Mouse (Mus musculus) heart, embryonic 11.5 days (tissue): ENCODE results near the gene Tubb2a. TPM values are rescaled to one million over a fixed set of nuclear protein-coding genes. Genes with fewer than 3 reads are reported as not detected.

Experiments used
- ATAC-seq: fragments of 200-750 bp; cut with Nextera tagmentation; replicated peaks from 2 replicates; pipeline ENCODE4 v1.8.0; 2017; ENCODE audit warnings: moderate library complexity; ENCODE audit not compliant: insufficient number of reproducible peaks, low FRiP score, low TSS enrichment
- H3K27ac ChIP-seq: fragments of 300-500 bp; sonication (generic); 2 replicates; pipeline ENCODE4 v1.5.1; 2014; ENCODE audit warnings: mild to moderate bottlenecking, low read depth, low read length
- H3K27me3 ChIP-seq: fragments of 300-500 bp; sonication (generic); 2 replicates; pipeline ENCODE4 v1.6.1; 2014; ENCODE audit warnings: mild to moderate bottlenecking, low read length, mixed read lengths; ENCODE audit not compliant: control insufficient read depth, insufficient read depth
- H3K36me3 ChIP-seq: fragments of 300-500 bp; sonication (generic); 2 replicates; pipeline ENCODE4 v1.6.1; 2014; ENCODE audit warnings: mild to moderate bottlenecking, low read length, moderate library complexity, mixed read lengths; ENCODE audit not compliant: control insufficient read depth, insufficient read depth
- H3K4me1 ChIP-seq: fragments of 300-500 bp; sonication (generic); 2 replicates; pipeline ENCODE4 v1.6.1; 2014; ENCODE audit warnings: low read length; ENCODE audit not compliant: control insufficient read depth, insufficient read depth
- H3K4me2 ChIP-seq: fragments of 300-500 bp; sonication (generic); 2 replicates; pipeline ENCODE4 v1.6.1; 2014; ENCODE audit warnings: mild to moderate bottlenecking, moderate library complexity
- H3K4me3 ChIP-seq: fragments of 300-500 bp; sonication (generic); 2 replicates; pipeline ENCODE4 v1.5.1; 2014; ENCODE audit warnings: low read depth, low read length
- H3K9ac ChIP-seq: fragments of 300-500 bp; sonication (generic); 2 replicates; pipeline ENCODE4 v1.6.1; 2014; ENCODE audit warnings: mild to moderate bottlenecking, low read depth, low read length, moderate library complexity
- H3K9me3 ChIP-seq: fragments of 300-500 bp; sonication (generic); replicated peaks from 2 replicates; pipeline ENCODE4 v1.6.1; 2016; ENCODE audit warnings: low read length; ENCODE audit not compliant: control insufficient read depth
- WGBS: fragments of 180-500 bp; shearing (Covaris S2); extraction: QIAGEN DNeasy Blood & Tissue Kit; methylation state at CpG from one replicate; pipeline ENCODE4 v1.1.7; 2014; ENCODE audit not compliant: insufficient replicate concordance; 5-methylcytosine and 5-hydroxymethylcytosine counted together
- polyA plus RNA-seq: library from polyadenylated mRNA; unstranded; fragments of >200 nt; fragmentation: Nextera tagmentation; extraction: Ambion mirVana; gene quantifications from 2 replicates; pipeline ENCODE4 v1.2.1, GENCODE M21; 2014

Gene Tubb2a
- polyA plus RNA-seq, 1 experiment from 2014 or later, result 96.2 TPM

GRCm38 (mm10) chr13:34112369-34113081, 34.7 kb upstream of the Tubb2a start:
- Histone ChIP-seq H3K36me3 (no peaks in the 10 kb centered on the region), H3K27me3 (no peaks in the 10 kb centered on the region), H3K9me3 (no peaks in the 10 kb centered on the region), H3K4me2 (no peak overlapping the region), H3K4me3 (no peak overlapping the region), H3K9ac (no peak overlapping the region), H3K27ac (no peak overlapping the region), H3K4me1 (no peaks in the 10 kb centered on the region)
- no peak for ATAC-seq
- WGBS, result 79% methylated on average over 5 of the region's 5 CpGs

- Histone ChIP-seq H3K4me3 (no peak overlapping the region), H3K9me3 (no peaks in the 10 kb centered on the region), H3K4me1 (no peaks in the 10 kb centered on the region), H3K4me2 (no peak overlapping the region), H3K9ac (no peak overlapping the region), H3K36me3 (no peaks in the 10 kb centered on the region), H3K27me3 (no peaks in the 10 kb centered on the region), H3K27ac (no peak overlapping the region)
- ATAC-seq, result no peak
- 71% methylated on average over 3 of the region's 3 CpGs for WGBS
These were observed 34.1 kb upstream of the Tubb2a start for GRCm38 (mm10) chr13:34111878-34112277.

- H3K4me3 ChIP-seq, result no peak overlapping the region
- no peak for ATAC-seq
- H3K27me3 ChIP-seq, result no peaks in the 10 kb centered on the region
- WGBS, result 65% methylated on average over 5 of the region's 5 CpGs
- no peaks in the 10 kb centered on the region for H3K4me1 ChIP-seq
- no peaks in the 10 kb centered on the region for H3K36me3 ChIP-seq
- H3K9ac ChIP-seq, result no peak overlapping the region
- H3K9me3 ChIP-seq, result no peaks in the 10 kb centered on the region
- no peak overlapping the region for H3K27ac ChIP-seq
- no peak overlapping the region for H3K4me2 ChIP-seq
These were observed 33.2 kb upstream of the Tubb2a start for GRCm38 (mm10) chr13:34111019-34111418.

DNA sequence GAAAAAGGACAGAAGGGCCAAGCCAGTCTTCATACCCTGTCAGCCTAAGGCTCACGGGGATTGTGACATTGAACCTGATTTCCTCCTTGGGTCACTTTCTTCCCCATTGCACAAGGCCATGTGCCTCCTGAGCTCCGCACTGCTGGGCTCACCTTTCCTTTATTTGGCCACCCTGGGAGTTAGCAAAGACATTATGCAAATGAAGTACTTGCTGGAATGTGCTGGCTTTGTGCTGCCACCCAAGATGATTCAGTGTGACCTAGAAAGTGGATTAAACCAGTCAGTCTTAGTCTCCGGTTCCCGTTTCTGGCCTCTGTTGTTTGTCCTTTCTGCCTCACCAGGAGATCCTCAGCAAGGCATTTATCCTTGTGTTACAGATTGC, 31.9 kb upstream of the Tubb2a start:
- Histone ChIP-seq H3K4me3 (no peak overlapping the region), H3K9me3 (no peaks in the 10 kb centered on the region), H3K36me3 (no peaks in the 10 kb centered on the region), H3K27ac (no peak overlapping the region), H3K9ac (no peak overlapping the region), H3K4me2 (no peak overlapping the region), H3K27me3 (no peaks in the 10 kb centered on the region), H3K4me1 (no peaks in the 10 kb centered on the region)
- ATAC-seq, result no peak
- 51% methylated on average over 4 of the region's 4 CpGs for WGBS

DNA sequence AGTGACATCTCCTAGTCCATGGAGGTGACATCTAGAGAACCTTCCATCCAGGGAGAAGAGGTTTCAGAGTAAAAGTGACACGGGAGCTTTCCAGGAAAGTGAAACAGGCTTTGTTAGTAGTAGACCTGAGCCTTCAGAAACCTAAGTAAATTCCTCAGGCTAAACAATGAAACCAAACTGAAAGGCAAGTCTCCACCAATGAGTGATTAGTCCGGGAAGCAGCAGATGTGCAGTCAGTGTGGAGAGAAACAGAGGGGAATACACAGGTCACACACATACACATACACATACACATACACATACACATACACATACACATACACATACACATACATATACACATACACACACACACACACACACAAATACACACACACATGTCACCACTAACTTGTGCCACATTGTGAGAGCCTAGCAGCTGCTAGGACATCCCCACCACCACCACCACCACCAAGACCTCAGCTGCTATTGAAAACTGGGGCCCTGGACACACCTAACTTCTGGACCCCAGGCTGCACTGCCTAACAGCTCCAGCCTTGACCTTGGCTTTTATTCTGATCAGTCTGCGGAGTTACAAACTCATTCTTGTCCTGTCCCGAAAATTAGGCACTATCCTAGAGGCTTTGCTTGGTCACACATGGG, 31.3 kb upstream of the Tubb2a start:
- no peaks in the 10 kb centered on the region for H3K4me1 ChIP-seq
- no peak for ATAC-seq
- no peaks in the 10 kb centered on the region for H3K27me3 ChIP-seq
- H3K9me3 ChIP-seq, result no peaks in the 10 kb centered on the region
- no peak overlapping the region for H3K4me2 ChIP-seq
- no peak overlapping the region for H3K27ac ChIP-seq
- H3K9ac ChIP-seq, result no peak overlapping the region
- H3K4me3 ChIP-seq, result no peak overlapping the region
- 77% methylated on average over 4 of the region's 4 CpGs for WGBS
- H3K36me3 ChIP-seq, result no peaks in the 10 kb centered on the region

DNA sequence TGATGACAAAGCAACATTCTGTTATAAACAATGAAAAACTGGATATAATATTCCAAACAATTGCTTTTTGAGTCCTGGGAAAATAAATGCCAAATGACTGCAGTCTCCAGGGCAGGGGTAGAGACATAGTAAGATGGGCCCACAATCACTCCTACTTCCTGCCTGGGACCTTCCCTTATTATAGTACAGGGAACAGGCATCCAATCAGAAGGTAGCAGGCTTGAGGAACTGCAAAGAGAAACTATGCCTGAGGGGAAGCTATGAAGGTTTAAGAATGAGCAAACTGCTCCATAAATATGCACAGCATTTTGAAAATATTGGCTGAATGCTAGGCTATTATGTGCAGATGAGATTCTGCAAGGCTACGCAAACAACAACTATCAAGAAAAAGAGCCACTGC, 29.2 kb upstream of the Tubb2a start:
- no peak for ATAC-seq
- no peak overlapping the region for H3K4me3 ChIP-seq
- no peak overlapping the region for H3K27ac ChIP-seq

GRCm38 (mm10) chr13:34106256-34106655, 28.4 kb upstream of the Tubb2a start:
- Histone ChIP-seq H3K4me1 (no peaks in the 10 kb centered on the region), H3K9me3 (no peaks in the 10 kb centered on the region), H3K36me3 (no peaks in the 10 kb centered on the region), H3K27ac (no peak overlapping the region), H3K4me2 (no peak overlapping the region), H3K9ac (no peak overlapping the region), H3K4me3 (no peak overlapping the region), H3K27me3 (no peaks in the 10 kb centered on the region)
- no peak for ATAC-seq
- WGBS, result 76% methylated on average over 2 of the region's 2 CpGs

More for the DNA sequence above, 29.2 kb upstream of the Tubb2a start:
- WGBS, result 92% methylated on average over 1 of the region's 1 CpGs
- Histone ChIP-seq H3K9ac (no peak overlapping the region), H3K4me2 (no peak overlapping the region), H3K9me3 (no peaks in the 10 kb centered on the region), H3K4me1 (no peaks in the 10 kb centered on the region), H3K36me3 (no peaks in the 10 kb centered on the region), H3K27me3 (no peaks in the 10 kb centered on the region)

- no peak for ATAC-seq
- Histone ChIP-seq H3K4me3 (no peak overlapping the region), H3K4me2 (no peak overlapping the region), H3K4me1 (no peaks in the 10 kb centered on the region), H3K9ac (no peak overlapping the region), H3K36me3 (no peaks in the 10 kb centered on the region), H3K9me3 (no peaks in the 10 kb centered on the region), H3K27me3 (no peaks in the 10 kb centered on the region), H3K27ac (no peak overlapping the region)
- 63% methylated on average over 1 of the region's 1 CpGs for WGBS
These were observed 27.6 kb upstream of the Tubb2a start for GRCm38 (mm10) chr13:34105364-34105763.

DNA sequence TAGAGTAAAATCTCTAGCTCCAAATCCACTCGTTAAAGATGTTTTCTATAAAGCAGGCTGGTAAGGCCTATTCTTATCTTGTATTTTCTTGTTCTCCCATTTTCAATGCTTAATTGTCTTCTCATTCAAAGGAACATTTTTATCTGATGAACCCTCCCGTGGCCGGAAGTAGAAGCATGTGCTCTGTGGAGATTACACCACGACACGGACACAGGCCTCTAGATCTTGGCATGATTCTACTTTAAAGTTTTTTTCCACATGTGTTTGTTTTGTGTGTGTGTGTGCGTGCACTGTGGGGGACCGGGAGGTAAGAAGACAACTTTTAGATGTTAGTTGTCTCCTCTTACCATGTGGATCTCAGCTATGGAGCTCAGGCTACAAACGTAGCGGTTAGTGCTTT, 24.1 kb upstream of the Tubb2a start:
- Histone ChIP-seq H3K27me3 (no peaks in the 10 kb centered on the region), H3K4me3 (no peak overlapping the region), H3K4me2 (no peak overlapping the region), H3K36me3 (no peaks in the 10 kb centered on the region), H3K9ac (no peak overlapping the region), H3K4me1 (no peaks in the 10 kb centered on the region), H3K9me3 (no peaks in the 10 kb centered on the region), H3K27ac (no peak overlapping the region)
- no peak for ATAC-seq
- 67% methylated on average over 9 of the region's 9 CpGs for WGBS
